Mouse (Mus musculus): Measurements from ENCODE around the gene Chchd6. TPM values are rescaled to one million over a fixed set of nuclear protein-coding genes. Genes with fewer than 3 reads are reported as not detected.

Chchd6 gene
- total and polyA plus RNA-seq, 2 experiments from 2014 or later = 105 to 180 TPM

GRCm38 (mm10) chr6:89633115-89633514 is 37.7 kb upstream of the Chchd6 start:
- no peak for TF ChIP-seq CTCF (IDR thresholded peaks at IDR 0.05; ENCODE audit: low read depth)
- no peak for DNase-seq (ENCODE audit: low spot score)
- 42% methylated on average over 7 of the region's 7 CpGs for WGBS
- Histone ChIP-seq H3K36me3 (ENCODE audit: insufficient read depth, low read length) (no peaks in the 10 kb centered on the region), H3K4me1 (ENCODE audit: insufficient read depth, low read length) (no peaks in the 10 kb centered on the region), H3K4me3 (ENCODE audit: low read length) (no peak overlapping the region), H3K27me3 (ENCODE audit: insufficient read depth, low read length) (no peaks in the 10 kb centered on the region), H3K9ac (replicated peaks; ENCODE audit: low read length) (no peak overlapping the region), H3K4me2 (ENCODE audit: low read depth, low read length) (no peak overlapping the region), H3K27ac (no peak overlapping the region), H3K9me3 (ENCODE audit: low read length) (no peaks in the 10 kb centered on the region)
- ATAC-seq = no peak

GRCm38 (mm10) chr6:89631809-89632562 is 36.5 kb upstream of the Chchd6 start:
- H3K36me3 ChIP-seq (ENCODE audit: insufficient read depth, low read length) = no peaks in the 10 kb centered on the region
- peak; percentile 88 for ATAC-seq
- no peaks in the 10 kb centered on the region for H3K27me3 ChIP-seq (ENCODE audit: insufficient read depth, low read length)
- H3K9me3 ChIP-seq (ENCODE audit: low read length) = no peaks in the 10 kb centered on the region
- H3K4me2 ChIP-seq (ENCODE audit: low read depth, low read length) = no peak overlapping the region
- 12% methylated on average over 10 of the region's 10 CpGs for WGBS
- no peak overlapping the region for H3K27ac ChIP-seq
- no peak overlapping the region for H3K4me3 ChIP-seq (ENCODE audit: low read length)
- no peaks in the 10 kb centered on the region for H3K4me1 ChIP-seq (ENCODE audit: insufficient read depth, low read length)
- TF ChIP-seq CTCF (IDR thresholded peaks at IDR 0.05; ENCODE audit: low read depth) = peak; percentile 96
- H3K9ac ChIP-seq (replicated peaks; ENCODE audit: low read length) = no peak overlapping the region
- DNase-seq (ENCODE audit: low spot score) = peak; percentile 94

GRCm38 (mm10) chr6:89628045-89628785 is 32.8 kb upstream of the Chchd6 start:
- no peak overlapping the region for H3K4me3 ChIP-seq (ENCODE audit: low read length)
- ATAC-seq (no peak), DNase-seq (ENCODE audit: low spot score) (no peak)
- no peak overlapping the region for H3K4me2 ChIP-seq (ENCODE audit: low read depth, low read length)
- H3K36me3 ChIP-seq (ENCODE audit: insufficient read depth, low read length) = no peaks in the 10 kb centered on the region
- H3K27me3 ChIP-seq (ENCODE audit: insufficient read depth, low read length) = no peaks in the 10 kb centered on the region
- no peak overlapping the region for H3K27ac ChIP-seq
- no peaks in the 10 kb centered on the region for H3K9me3 ChIP-seq (ENCODE audit: low read length)
- no peaks in the 10 kb centered on the region for H3K4me1 ChIP-seq (ENCODE audit: insufficient read depth, low read length)
- WGBS = 59% methylated on average over 8 of the region's 8 CpGs
- no peak overlapping the region for H3K9ac ChIP-seq (replicated peaks; ENCODE audit: low read length)
- no peak for TF ChIP-seq CTCF (IDR thresholded peaks at IDR 0.05; ENCODE audit: low read depth)

- DNase-seq (ENCODE audit: low spot score) (no peak), ATAC-seq (no peak)
- WGBS = 87% methylated on average over 3 of the region's 3 CpGs
- Histone ChIP-seq H3K27me3 (ENCODE audit: insufficient read depth, low read length) (no peaks in the 10 kb centered on the region), H3K4me1 (ENCODE audit: insufficient read depth, low read length) (no peaks in the 10 kb centered on the region), H3K4me3 (ENCODE audit: low read length) (no peak overlapping the region), H3K9ac (replicated peaks; ENCODE audit: low read length) (no peak overlapping the region), H3K9me3 (ENCODE audit: low read length) (no peaks in the 10 kb centered on the region), H3K4me2 (ENCODE audit: low read depth, low read length) (no peak overlapping the region), H3K36me3 (ENCODE audit: insufficient read depth, low read length) (no peaks in the 10 kb centered on the region), H3K27ac (no peak overlapping the region)
- TF ChIP-seq CTCF (IDR thresholded peaks at IDR 0.05; ENCODE audit: low read depth) = no peak; the same call in 1 of the 2 replicates
Observed at GRCm38 (mm10) chr6:89622647-89623046, 27.2 kb upstream of the Chchd6 start.

GRCm38 (mm10) chr6:89615373-89615755 is 19.9 kb upstream of the Chchd6 start:
- H3K4me2 ChIP-seq (ENCODE audit: low read depth, low read length) = no peak overlapping the region
- WGBS = 35% methylated on average over 7 of the region's 7 CpGs
- no peak overlapping the region for H3K4me3 ChIP-seq (ENCODE audit: low read length)
- H3K4me1 ChIP-seq (ENCODE audit: insufficient read depth, low read length) = peaks cover 12% of the 10 kb centered on the region
- no peak overlapping the region for H3K27ac ChIP-seq
- DNase-seq (ENCODE audit: low spot score) = no peak
- no peak for TF ChIP-seq CTCF (IDR thresholded peaks at IDR 0.05; ENCODE audit: low read depth)
- H3K27me3 ChIP-seq (ENCODE audit: insufficient read depth, low read length) = no peaks in the 10 kb centered on the region
- H3K9me3 ChIP-seq (ENCODE audit: low read length) = no peaks in the 10 kb centered on the region
- no peaks in the 10 kb centered on the region for H3K36me3 ChIP-seq (ENCODE audit: insufficient read depth, low read length)
- H3K9ac ChIP-seq (replicated peaks; ENCODE audit: low read length) = no peak overlapping the region
- no peak for ATAC-seq

GRCm38 (mm10) chr6:89614596-89615372 is 19.3 kb upstream of the Chchd6 start:
- no peak for ATAC-seq
- WGBS = 60% methylated on average over 7 of the region's 7 CpGs

More at GRCm38 (mm10) chr6:89614596-89615372, 19.3 kb upstream of the Chchd6 start:
- Histone ChIP-seq H3K9me3 (ENCODE audit: low read length) (no peaks in the 10 kb centered on the region), H3K36me3 (ENCODE audit: insufficient read depth, low read length) (no peaks in the 10 kb centered on the region), H3K4me1 (ENCODE audit: insufficient read depth, low read length) (peaks cover 12% of the 10 kb centered on the region), H3K27ac (peak overlapping the region; percentile 78; the same call in 1 of the 2 replicates), H3K27me3 (ENCODE audit: insufficient read depth, low read length) (no peaks in the 10 kb centered on the region), H3K4me3 (ENCODE audit: low read length) (no peak overlapping the region), H3K9ac (replicated peaks; ENCODE audit: low read length) (no peak overlapping the region), H3K4me2 (ENCODE audit: low read depth, low read length) (no peak overlapping the region)
- no peak for TF ChIP-seq CTCF (IDR thresholded peaks at IDR 0.05; ENCODE audit: low read depth)
- no peak for DNase-seq (ENCODE audit: low spot score)

All from hindbrain, postnatal 0 days (tissue).